Mouse (Mus musculus) liver, postnatal 0 days (tissue): ENCODE data around the gene Esrra.

Experiments used
- CTCF ChIP-seq: sonication (generic); IDR thresholded peaks from 2 replicates; pipeline ENCODE4 v1.5.1; 2016; ENCODE audit warnings: antibody characterized with exemption, low read depth
- EP300 ChIP-seq: IDR thresholded peaks from 2 replicates; pipeline ENCODE4 v1.6.1; 2016; ENCODE audit warnings: antibody characterized with exemption, low read depth, mild to moderate bottlenecking

GRCm38 (mm10) chr19:6913991-6914390, 7.6 kb downstream of the Esrra start:
- TF ChIP-seq EP300 (no peak), CTCF (no peak)
